In the genomic region with DNA sequence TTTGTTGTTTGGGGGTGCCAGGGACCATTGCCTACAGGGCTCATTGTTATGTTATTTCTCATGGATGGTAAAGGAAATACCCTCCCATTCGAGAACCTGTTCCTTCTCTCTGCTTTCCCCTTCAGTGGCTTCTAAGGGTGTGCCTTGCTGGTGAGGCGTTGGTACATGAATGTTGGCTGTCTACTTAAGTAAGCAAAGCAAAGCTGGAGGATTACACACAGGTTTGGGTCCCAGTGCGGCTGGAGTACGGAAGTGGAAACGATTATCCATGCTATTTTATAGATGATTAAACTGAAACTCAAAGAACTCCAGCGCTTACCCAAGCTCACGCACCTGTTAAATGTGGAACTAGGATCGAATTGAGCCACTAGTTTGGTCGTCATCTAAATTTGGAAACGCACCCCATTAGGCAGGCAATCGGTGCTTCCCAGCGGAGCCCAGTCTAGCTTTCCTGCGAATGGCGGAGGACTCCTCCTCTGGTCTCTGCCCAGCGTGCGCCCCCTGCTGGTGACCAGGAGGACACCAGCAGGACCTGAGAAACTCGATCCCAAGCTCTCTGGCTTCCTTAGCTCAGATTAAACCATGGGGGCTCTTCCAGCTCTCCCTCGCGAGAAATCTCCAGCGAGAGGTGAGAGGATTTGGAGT, we compare ENCODE assay signal across 8 mouse cellular contexts. TPM values are rescaled to one million over a fixed set of nuclear protein-coding genes. Genes with fewer than 3 reads are reported as not detected.
DNase-seq lines count a peak whose midpoint lies in the region; ATAC-seq lines count a peak whose summit lies in the region.

No protein-coding gene starts in this region.

- peak overlapping the region; percentile 66 for H3K4me3 ChIP-seq in brown adipose tissue, adult 24 weeks (ENCODE audit: insufficient read depth, low read depth, low read length)
- H3K4me3 ChIP-seq in heart, embryonic 14.5 days (ENCODE audit: control insufficient read depth in 1 of 2, insufficient read depth in 1 of 2, low read depth in 1 of 2, low read length in 2 of 2) = peak overlapping the region; percentile 50 to 55
- H3K4me3 ChIP-seq in liver, embryonic 12.5 days = peak overlapping the region; percentile 49

- peak overlapping the region; percentile 58 for H3K27ac ChIP-seq in brown adipose tissue, adult 24 weeks (replicated peaks; ENCODE audit: low read depth, low read length)
- peak overlapping the region; percentile 76 to 82 for H3K27ac ChIP-seq in heart, embryonic 14.5 days (replicated peaks in 1 of 2; ENCODE audit: control insufficient read depth in 1 of 2, insufficient read depth in 1 of 2, low read depth in 2 of 2, low read length in 2 of 2)
- H3K27ac ChIP-seq in liver, embryonic 12.5 days = no peak overlapping the region

- under 1% methylated on average over 20 of the region's 20 CpGs for WGBS in heart, embryonic 14.5 days
- under 1% methylated on average over 20 of the region's 20 CpGs for WGBS in liver, embryonic 12.5 days (ENCODE audit: insufficient replicate concordance)

- no peaks in the 10 kb centered on the region for H3K9me3 ChIP-seq in heart, embryonic 14.5 days (ENCODE audit: control insufficient read depth, low read length)
- no peaks in the 10 kb centered on the region for H3K9me3 ChIP-seq in liver, embryonic 12.5 days (replicated peaks)

- H3K4me1 ChIP-seq in brown adipose tissue, adult 24 weeks (ENCODE audit: control insufficient read depth, insufficient read depth, insufficient read length, low read length) = peaks cover 12% of the 10 kb centered on the region
- peaks cover 31 to 37% of the 10 kb centered on the region in 2 experiments for H3K4me1 ChIP-seq in heart, embryonic 14.5 days (ENCODE audit: control insufficient read depth in 2 of 2, insufficient read depth in 2 of 2, low read length in 2 of 2)
- 0 out of 2 replicates have a peak, but pooled peaks cover 17% of the 10 kb centered on the region for H3K4me1 ChIP-seq in liver, embryonic 12.5 days

- peak; percentile 64 for DNase-seq in CD4-positive helper T cell, adult 2 months (ENCODE audit: low read depth, low spot score)
- DNase-seq in kidney, postnatal 10 days = peak; percentile 94
- DNase-seq in naive thymus-derived CD4-positive, alpha-beta T cell, adult 2 months (ENCODE audit: low read depth) = peak; percentile 75
- DNase-seq in splenic B cell, adult 2 months (ENCODE audit: low read depth, low spot score) = peak; percentile 73

- no peaks in the 10 kb centered on the region for H3K27me3 ChIP-seq in heart, embryonic 14.5 days (ENCODE audit: control insufficient read depth, insufficient read depth, low read length)
- peaks cover 50% of the 10 kb centered on the region for H3K27me3 ChIP-seq in liver, embryonic 12.5 days (replicated peaks)
- H3K27me3 ChIP-seq in splenic B cell, adult 2 months (ENCODE audit: control insufficient read depth, insufficient read depth, low read length, poor library complexity, severe bottlenecking) = no peaks in the 10 kb centered on the region

- H3K36me3 ChIP-seq in heart, embryonic 14.5 days (ENCODE audit: control insufficient read depth, insufficient read depth, low read length) = no peaks in the 10 kb centered on the region
- H3K36me3 ChIP-seq in liver, embryonic 12.5 days = no peaks in the 10 kb centered on the region
- no peaks in the 10 kb centered on the region for H3K36me3 ChIP-seq in splenic B cell, adult 2 months (ENCODE audit: control insufficient read depth, insufficient read depth, low read length, poor library complexity, severe bottlenecking)

- peak; percentile 51; the same call in 1 of the 2 replicates for ATAC-seq in erythroid progenitor cell, adult 5-6 weeks (replicated peaks; ENCODE audit: low FRiP score, poor library complexity, severe bottlenecking)
- no peak for ATAC-seq in heart, embryonic 14.5 days (ENCODE audit: insufficient number of reproducible peaks, insufficient read depth, low FRiP score, low read depth)
- ATAC-seq in liver, embryonic 12.5 days = peak; percentile 53; the same call in 1 of the 2 replicates

- peak overlapping the region; percentile 76 for H3K9ac ChIP-seq in heart, embryonic 14.5 days (ENCODE audit: low read length)
- H3K9ac ChIP-seq in liver, embryonic 12.5 days = peak overlapping the region; percentile 41; the same call in 1 of the 2 replicates

- H3K4me2 ChIP-seq in heart, embryonic 14.5 days (ENCODE audit: low read length) = peak overlapping the region; percentile 93
- H3K4me2 ChIP-seq in liver, embryonic 12.5 days = peak overlapping the region; percentile 71

RNA-seq across cellular contexts. Expression of gene Tlr5, which starts 5.3 kb away (rescaled TPM):
- 4.6 and 9.2 TPM in 2 replicates for polyA plus RNA-seq in brown adipose tissue, adult 24 weeks (2012; ENCODE audit: insufficient read depth, insufficient read length, missing spikeins)
- 1.1 TPM in 1 of 2 replicates, not detected in the other for total RNA-seq in erythroid progenitor cell, adult 5-6 weeks (2015; ENCODE audit: low replicate concordance)
- total RNA-seq in erythroid progenitor cell, adult 5-6 weeks (2017; ENCODE audit: low replicate concordance) = 0.26 TPM in 1 of 2 replicates, not detected in the other
- polyA plus RNA-seq in heart, embryonic 14.5 days (2014; fragmentation: Nextera tagmentation; extraction: Ambion mirVana) = 3.1 and 4.2 TPM in 2 replicates
- 0.42 and 0.60 TPM in 2 replicates for polyA plus RNA-seq in liver, embryonic 12.5 days (2016; fragmentation: Nextera tagmentation; extraction: Ambion mirVana)
